Mouse (Mus musculus) gastrocnemius, adult 8-10 months (tissue): ENCODE data around the gene Rftn1. TPM values are rescaled to one million over a fixed set of nuclear protein-coding genes. Genes with fewer than 3 reads are reported as not detected.
"Not testable (repeated sequence)": the region's sequence is repeated elsewhere in the genome, so short reads cannot be mapped to it uniquely, and the experiment has no call there.

Experiments used
- DNase-seq, 2 experiments: peaks; one replicate each; pipeline ENCODE4 v3.0.0; 2022; ENCODE audit warnings: low spot score in 2 of 2
- total RNA-seq, 4 experiments: library from RNA; stranded (reverse); gene quantifications; 2 replicates each; pipeline ENCODE4 v1.2.4; 2022

Gene Rftn1
- total RNA-seq, 4 experiments from 2014 or later, result 6.7 to 9.9 (median 7.4) TPM

DNA sequence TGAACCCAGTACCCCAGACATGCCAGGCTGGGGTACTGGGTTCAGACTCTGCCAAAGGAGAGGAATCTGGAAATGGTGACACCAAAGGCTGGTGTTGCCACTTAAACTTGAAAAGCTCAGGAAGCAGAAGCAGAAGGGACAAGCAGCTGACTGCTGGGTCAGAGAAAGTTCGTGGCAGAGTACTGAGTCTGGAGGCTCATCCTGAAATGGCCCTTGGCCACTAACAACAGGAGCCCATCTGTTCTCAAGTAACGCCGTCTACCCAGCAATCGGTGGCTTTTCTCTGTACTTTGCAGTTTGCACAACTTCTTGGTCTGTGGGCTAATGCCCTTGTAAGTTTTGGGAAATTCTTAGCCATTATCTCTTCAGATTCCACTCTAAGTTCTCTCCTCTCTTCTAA is 60.1 kb downstream of the Rftn1 start:
- no peak for DNase-seq

DNA sequence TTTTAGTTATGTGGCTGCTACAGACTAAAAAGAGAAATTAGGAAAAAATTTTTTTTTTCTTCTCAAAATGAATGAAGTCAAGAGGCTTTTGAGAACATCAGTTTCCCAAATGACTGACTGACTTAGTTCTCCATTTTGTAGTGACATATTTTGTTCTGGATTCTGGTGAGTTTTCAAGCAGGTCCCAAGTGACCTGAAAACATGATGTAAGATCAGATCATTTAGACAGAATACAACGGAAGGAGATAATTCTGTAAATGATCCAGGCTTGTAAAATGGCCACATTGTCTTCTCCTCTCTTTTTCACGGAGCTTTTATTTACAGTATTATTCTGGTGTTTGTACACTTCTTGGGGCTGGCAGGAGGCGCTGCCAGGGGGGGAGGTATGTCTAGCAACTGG is 62.1 kb downstream of the Rftn1 start:
- no peak for DNase-seq

DNA sequence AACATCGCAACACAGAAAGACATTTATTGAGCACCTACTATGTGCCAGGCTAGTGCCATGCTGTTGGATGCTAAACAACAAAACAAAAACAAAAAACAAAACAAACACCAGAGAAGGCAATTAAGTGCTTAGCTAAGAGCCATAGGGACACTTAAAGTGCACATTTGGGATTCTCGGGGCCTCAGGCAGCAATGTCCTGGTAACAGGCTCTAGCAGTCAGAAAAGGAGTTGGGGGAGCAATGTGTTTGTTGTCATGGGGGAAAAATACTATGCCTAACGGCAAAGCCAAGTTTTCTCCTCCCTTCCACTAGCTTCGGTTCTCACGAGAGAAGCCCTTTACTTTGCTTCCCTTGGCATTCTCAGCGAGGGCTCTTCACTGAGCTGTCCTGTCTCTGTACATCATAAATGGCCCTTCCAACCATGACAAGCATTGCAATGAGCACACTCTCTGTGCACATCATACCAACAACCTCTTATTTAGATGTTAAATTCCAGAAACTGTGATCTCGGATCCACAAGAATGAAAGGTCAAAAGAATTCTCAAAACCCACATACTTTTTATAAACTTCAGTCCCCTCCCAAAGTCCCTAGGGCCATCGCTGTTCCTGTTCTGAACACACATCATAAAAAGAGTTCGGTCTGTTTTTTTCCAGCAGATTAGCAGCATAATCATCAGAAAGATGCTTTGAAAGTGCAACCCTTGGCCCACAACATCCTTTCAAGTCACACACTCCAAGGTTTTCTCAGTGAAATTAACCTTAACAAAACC is 63.2 kb downstream of the Rftn1 start:
- DNase-seq, result no peak

DNA sequence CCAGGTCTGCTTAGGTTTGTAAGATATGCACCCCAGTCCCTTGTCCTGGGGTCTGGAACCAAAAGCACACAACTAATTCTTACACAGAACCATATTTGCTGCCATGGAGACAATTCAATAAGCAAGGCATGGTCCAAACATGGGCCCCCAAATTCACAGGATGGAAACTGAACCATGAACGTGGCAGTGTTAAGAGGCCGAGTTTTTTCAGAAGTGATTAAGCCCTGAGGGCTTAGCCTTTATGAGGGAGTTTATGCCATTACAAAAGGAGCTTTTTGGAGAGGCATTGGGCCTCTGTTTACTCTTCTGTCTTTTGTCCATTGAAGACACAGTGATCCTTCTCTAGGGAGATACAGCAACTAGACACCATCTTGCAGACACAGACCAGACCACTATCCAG is 63.9 kb downstream of the Rftn1 start:
- no peak for DNase-seq

DNA sequence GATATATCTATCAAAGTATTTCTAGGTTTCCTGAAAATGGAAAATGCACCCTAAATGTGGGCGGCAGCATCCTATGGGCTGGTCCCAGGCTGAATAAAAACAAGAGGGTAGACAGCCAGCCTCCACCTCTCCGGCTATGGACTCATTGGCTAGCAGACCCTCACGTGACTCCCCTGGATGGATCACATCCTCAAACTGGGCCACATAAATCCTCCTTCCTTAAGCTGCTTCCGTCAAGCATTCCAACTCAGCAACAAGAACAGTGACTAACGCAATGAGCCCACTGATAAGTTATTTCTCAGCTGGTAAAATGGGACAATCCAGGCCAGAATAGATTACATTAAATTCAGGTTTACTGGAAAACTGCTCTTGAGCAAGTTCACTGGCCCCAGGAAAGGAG is 64.6 kb downstream of the Rftn1 start:
- no peak for DNase-seq

DNA sequence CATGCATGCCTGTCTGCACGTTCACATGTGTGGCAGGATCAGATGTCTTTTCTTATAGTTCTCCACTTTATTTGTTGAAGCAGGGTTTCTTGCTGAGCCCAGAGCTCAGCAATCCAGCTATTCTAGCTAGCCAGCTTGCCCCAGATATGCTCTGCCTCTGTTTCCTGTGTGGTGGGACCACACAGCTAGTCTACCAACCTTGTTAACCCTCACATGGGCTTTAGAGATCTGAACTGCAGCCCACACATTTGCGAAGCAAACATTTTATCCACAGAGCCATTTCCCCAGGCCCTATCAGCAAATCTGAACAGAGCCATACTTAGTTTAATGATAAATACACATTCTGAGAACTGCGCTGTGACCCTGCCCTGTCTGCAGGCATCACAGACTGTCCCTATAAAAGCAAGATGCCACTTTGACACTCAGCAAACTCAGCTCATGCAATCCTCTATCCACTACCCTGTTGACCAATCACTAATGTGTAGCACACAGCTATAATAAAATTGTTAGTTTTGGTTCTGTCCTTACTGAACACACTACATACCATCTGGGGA is 65.2 kb downstream of the Rftn1 start:
- DNase-seq, result no peak

DNA sequence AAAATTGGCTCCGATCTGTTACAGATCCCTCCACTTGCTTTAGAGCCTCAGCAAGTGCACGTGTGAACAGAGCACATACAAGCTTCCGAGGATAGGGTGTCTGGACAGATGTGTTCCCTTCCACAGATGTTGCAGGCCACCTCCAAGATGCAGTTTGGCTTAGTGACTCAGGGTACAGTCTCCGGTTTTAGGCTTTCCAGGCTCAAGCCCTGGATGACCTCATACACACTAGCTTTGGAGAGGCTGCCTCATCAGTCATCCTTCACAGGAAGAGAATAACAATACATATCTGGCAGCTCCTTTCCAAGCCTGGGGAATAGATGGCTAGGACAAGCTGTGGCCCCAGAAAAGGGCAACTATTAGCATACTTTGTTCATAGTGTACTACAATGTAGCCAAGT is 65.8 kb downstream of the Rftn1 start:
- no peak for DNase-seq

DNA sequence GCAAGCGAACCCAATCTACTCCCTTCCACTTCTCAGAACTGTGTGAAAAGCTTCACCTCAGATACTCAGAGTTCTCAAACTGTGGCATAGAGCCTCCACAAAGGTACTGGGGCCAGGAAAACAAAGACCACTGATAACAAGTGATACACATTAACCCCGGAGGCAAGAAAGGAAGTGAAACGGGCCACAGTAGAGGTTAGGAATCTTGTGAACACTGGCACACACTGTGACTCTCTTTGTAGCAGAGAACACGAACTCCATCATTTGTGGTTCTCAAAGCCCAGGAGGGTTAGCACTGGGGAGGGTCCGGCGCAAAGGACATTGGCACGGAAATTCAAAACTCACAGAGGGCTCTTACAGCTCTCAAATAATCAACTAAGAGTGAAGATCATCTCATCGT is 67.9 kb downstream of the Rftn1 start:
- no peak for DNase-seq

DNA sequence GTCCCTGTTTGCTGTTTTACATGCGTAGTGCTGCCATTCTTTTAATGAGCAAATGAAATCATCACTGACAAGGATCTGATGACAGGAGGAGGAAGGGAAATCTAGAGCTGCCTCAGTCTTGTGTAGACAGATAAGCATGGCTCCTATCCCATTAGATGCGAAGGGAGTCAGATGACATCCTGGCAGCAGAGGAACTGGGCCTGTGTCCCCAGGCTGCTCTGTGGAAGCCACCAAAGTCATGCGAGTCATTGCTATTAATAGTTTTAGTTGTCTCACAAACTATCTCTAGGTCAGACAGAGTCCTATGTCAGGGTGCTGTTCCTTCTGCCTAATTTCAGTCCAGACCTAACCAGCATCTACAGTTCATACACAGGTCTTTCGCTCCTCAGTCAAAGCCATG is 70.4 kb downstream of the Rftn1 start:
- peak; percentile 45 to 68 for DNase-seq

DNA sequence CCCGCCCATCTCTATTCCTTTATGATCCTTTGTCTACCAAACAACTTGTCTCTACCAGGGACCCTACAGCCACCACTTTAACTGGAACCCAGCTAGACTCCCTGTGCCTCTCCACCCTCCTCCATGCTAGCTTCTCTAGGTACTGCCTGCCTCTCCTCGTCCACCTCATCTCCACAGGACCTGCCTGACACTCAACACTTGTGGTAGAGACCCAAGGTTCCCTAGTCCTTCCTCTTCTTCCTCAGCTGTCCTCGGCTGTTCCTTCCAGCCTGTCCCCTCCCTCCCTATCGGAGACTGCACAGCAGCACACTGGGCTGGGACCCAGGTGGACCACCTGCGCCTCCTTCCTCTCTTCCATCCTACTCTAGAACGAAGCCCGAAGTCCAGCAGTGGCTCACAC is 73.0 kb downstream of the Rftn1 start:
- no peak for DNase-seq

DNA sequence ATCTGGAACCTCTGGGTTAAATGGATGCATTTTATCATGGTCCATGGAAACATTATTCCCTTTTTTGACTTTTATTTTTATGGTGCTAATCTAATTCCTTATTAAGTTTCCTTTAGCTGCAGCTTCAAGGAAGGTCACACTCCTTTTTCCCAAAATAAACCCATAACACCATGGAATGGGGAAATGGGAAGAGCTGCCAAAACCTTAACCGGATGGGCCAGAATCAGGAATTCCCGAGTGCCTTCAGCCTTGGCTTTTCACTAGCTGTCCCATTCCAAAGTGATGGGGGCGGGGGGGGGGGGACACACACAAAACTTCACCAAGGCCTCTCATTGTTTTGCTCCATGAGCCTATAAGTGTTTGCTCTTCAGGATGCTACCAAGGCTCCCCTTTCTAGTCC is 73.5 kb downstream of the Rftn1 start:
- no peak for DNase-seq

DNA sequence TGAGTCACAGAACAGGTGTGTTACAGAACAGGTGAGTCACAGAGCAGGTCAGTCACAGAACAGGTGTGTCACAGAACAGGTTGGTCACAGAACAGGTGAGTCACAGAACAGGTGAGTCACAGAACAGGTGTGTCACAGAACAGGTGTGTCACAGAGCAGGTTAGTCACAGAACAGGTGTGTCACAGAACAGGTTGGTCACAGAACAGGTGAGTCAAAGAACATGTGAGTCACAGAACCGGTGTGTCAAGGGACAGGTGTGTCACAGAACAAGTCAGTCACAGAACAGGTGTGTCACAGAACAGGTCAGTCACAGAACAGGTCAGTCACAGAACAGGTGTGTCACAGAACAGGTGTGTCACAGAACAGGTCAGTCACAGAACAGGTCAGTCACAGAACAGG is 74.1 kb downstream of the Rftn1 start:
- DNase-seq, result not testable (repeated sequence)

DNA sequence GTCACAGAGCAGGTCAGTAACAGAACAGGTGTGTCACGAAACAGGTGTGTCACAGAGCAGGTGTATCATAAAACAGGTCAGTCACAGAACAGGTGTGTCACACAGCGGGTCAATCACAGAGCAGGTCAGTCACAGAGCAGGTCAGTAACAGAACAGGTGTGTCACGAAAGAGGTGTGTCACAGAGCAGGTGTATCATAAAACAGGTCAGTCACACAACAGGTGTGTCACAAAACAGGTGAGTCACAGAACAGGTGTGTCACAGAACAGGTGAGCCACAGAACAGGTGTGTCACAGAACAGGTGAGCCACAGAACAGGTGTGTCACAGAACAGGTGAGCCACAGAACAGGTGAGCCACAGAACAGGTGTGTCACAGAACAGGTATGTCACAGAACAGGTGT is 74.8 kb downstream of the Rftn1 start:
- DNase-seq, result not testable (repeated sequence)

DNA sequence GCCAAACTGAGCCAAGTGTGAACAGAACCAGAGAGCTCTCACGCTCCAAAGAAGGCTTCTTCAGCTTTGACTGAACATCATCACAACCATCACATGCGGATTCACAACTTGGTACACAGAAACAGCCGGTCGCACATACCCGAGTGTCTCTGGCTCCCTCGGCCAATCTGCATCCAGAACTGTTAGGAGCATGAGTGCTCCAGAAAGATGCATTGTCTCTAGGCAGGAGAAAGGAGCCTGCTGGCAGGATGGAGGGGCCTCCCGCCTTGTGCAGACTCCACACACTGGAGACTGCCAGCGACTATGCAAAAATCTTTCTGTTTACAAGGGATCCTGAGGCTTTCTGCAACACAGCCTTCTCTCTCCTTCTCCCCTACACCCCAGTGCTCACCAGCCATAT is 75.8 kb downstream of the Rftn1 start:
- no peak for DNase-seq

DNA sequence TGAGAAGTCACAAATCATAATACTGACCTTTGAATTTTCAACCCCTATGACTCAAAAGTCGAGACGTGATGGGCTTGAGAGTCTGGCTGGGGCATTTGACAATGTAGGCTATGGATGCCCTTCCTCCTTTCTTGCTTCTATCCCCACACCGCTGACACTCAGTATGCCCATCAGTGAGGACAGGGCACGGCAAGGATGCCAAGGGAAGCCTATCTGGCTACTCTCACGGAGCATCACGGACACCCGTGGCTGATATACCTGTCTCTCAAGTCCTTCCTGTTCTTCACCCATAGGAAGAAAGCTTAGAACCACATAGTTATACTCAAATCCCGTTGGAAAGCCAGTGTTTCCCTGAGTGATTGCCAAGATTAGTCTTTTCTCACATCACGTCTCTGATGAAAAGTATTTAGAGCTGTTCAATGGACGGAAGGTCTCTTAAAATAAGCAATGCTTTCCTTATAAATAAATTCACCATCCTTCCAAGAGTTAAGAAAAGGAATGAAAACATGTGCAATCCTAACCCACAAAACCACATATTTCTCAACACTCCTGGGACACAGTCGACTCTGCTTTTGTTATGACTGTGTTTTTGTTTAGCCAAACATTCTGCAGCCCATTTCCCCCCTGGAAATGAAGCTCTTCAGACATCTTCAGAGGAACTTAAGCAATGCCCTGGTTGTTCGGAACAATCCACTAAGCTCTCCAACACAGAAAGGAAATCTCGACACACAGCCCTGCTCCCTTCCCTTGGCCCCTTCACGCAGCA is 79.6 kb downstream of the Rftn1 start:
- no peak for DNase-seq

DNA sequence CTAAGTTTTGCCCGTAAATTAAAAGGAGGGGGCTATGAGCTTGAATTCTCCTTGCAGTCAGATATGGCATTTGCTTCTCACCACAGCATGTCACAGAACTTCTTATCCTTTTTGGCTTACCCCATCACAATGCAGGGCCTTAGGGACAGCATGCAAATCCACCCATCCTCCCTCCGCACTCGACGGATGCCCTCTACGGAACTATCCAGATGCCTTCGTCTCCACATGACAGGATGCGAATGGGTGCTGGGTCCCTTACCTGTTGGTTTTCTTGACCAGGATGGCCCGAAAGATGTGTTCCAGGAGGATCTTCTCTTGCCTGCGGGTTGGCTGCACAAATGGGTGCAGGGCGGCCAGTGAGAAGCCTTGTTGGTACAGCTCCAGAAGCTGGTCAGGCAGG is 83.7 kb downstream of the Rftn1 start:
- DNase-seq, result no peak

DNA sequence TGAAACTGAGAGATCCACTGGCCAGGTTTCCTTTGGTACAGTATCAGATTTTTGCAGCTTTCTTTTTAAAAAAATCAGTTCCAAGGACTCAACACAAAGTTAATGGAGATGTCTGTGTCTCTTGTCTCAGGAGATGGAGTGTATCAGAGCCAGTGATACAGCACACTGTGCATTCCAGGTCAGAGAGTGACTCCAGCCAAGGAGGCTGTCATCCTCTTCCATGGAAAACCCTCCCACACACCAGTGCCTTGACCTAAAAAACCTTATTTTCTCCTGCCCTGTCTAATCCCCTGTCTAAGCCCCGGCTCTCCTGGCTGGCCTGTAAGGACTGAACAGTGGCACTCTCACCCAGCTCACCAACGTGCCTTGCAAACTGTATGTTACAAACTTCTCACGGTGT is 86.3 kb downstream of the Rftn1 start:
- DNase-seq, result no peak

DNA sequence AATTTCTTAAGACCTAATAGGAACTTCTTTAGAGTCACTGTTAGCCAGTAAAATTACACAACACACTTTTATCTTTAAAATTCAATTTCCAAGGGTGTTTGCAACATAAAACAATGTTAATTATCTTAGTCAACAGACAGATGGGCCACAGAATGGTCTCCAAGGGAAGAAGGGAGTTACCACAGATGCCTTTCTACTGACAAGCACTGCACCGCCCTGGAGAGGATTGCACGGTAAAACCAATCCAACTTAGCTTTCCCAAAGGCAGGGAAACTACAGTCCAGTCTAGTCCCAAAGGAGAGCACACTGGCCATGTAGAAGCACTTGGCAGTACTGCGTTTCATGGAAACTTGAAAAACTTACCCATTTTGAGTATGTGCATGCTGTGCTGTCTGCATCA is 89.1 kb downstream of the Rftn1 start:
- DNase-seq, result no peak

DNA sequence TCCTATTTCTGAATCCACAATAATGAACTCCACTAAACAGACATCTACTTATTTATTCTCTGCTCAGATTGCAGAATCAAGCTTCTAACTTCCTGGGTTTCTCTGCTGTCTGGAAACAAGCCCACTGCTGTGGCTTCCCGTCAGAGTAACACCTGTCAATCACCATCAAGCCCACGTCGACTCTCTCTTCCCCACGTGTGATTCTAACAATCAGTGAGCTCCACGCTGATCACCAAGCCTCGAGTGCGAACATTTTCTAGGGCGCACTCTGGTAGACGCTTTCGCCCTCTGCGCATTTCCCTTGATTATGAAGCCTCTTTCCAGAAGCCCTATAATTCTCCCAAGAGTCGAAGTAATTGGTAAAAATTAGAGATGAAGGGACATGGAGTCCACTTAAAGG is 90.4 kb downstream of the Rftn1 start:
- DNase-seq, result no peak

DNA sequence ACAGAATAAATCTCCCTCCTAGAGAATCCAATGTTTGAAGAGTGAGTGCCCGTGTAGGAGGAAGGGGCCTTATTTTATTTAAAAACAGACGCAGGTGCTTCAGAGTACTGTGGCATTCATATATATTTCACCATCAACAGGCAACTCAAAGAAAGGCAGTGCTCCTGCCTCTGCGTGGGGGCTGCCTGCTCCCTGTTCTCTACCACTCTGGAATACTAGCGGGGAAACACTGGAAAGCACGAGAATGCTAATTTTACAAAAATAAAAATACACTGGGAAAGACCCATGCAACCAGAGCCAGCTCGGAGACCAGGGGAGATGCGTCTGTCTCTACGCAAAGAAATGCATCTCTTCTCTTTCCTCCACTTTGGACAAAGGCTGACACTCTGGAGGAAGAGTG is 91.1 kb downstream of the Rftn1 start:
- DNase-seq, result no peak

DNA sequence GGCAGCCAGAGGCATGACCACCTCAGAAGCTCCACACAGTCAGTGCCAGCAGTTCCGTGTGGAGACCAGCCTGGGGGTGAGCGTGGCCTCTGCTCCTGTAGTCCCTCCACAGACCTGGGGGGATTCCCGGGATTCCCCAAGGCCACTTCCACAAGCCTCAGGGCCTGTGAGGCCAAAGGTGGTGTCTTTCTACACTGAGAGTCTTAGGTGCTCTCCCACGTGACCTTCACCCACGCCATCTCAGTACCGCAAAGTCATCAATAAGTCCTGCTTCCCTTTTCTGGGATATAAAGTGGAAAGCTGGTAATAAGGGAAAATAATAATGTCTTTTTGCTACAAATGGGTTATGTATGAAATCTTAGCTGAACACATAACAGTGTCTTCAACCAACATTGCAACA is 92.2 kb downstream of the Rftn1 start:
- DNase-seq, result no peak

DNA sequence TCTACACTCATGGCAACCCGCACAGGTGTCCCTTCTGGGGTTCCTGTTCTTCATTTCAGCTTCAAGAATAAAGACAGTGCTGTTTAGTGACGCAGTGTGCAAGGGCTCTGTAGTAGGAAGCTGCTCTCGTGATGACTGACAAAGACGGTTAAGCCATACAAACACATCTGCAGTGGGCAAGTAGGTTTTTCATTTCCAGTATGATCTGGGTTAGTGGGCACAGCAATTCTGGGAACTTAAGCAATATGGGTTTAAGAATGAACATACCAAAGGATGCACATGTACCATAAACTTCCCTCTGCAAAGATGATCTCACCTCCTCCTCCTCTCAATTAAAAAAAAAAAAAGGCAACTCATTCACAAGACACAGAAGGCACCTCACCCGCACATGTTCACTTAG is 92.6 kb downstream of the Rftn1 start:
- no peak for DNase-seq

DNA sequence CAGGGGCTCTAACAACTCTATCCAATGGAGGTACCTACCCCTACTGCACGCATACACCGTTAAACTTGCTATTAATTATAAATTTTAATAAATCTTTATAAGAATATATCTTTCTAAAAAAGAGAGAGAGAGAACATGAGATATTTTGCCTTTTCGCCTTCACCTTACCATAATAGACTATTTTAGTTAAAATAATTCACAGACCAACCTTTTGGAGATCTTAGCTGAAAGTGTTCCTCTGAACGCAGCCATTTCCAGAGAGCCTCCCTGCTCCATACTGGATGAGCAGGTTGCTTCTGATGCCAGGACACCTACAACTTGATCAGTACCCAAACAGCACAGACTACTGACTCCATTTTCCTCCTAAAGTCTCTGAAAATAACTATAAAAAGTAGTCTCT is 94.2 kb downstream of the Rftn1 start:
- no peak for DNase-seq
